Mouse (Mus musculus) heart, embryonic 15.5 days (tissue): ENCODE measurements around the gene Nrip3. TPM values are rescaled to one million over a fixed set of nuclear protein-coding genes. Genes with fewer than 3 reads are reported as not detected.
A peak's percentile ranks its signal among the peaks of the same experiment; 100 is the strongest.

ENCODE experiments used
- ATAC-seq: fragments of 200-750 bp; cut with Nextera tagmentation; replicated peaks from 2 replicates; pipeline ENCODE4 v1.8.0; 2017; ENCODE audit warnings: low read depth, moderate TSS enrichment; ENCODE audit not compliant: insufficient number of reproducible peaks, insufficient read depth, low FRiP score
- H3K27ac ChIP-seq: fragments of 300-500 bp; sonication (generic); 2 replicates; pipeline ENCODE4 v1.5.1; 2015; ENCODE audit warnings: mild to moderate bottlenecking, inconsistent platforms
- H3K27me3 ChIP-seq: fragments of 300-500 bp; sonication (generic); 2 replicates; pipeline ENCODE4 v1.6.1; 2015; ENCODE audit warnings: inconsistent platforms
- H3K36me3 ChIP-seq: fragments of 300-500 bp; sonication (generic); 2 replicates; pipeline ENCODE4 v1.6.1; 2015; ENCODE audit warnings: mild to moderate bottlenecking, inconsistent platforms
- H3K4me1 ChIP-seq: fragments of 300-500 bp; sonication (generic); replicated peaks from 2 replicates; pipeline ENCODE4 v1.6.1; 2015; ENCODE audit warnings: inconsistent platforms
- H3K4me2 ChIP-seq: fragments of 300-500 bp; sonication (generic); 2 replicates; pipeline ENCODE4 v1.6.1; 2015; ENCODE audit warnings: inconsistent platforms, mild to moderate bottlenecking, moderate library complexity
- H3K4me3 ChIP-seq: fragments of 300-500 bp; sonication (generic); 2 replicates; pipeline ENCODE4 v1.5.1; 2015; ENCODE audit warnings: mild to moderate bottlenecking, inconsistent platforms
- H3K9ac ChIP-seq: fragments of 300-500 bp; sonication (generic); 2 replicates; pipeline ENCODE4 v1.6.1; 2015; ENCODE audit warnings: mild to moderate bottlenecking, inconsistent platforms
- H3K9me3 ChIP-seq: fragments of 300-500 bp; sonication (generic); replicated peaks from 2 replicates; pipeline ENCODE4 v1.6.1; 2016; ENCODE audit warnings: inconsistent platforms
- WGBS: fragments of 180-500 bp; shearing (Covaris S2); methylation state at CpG from one replicate; pipeline ENCODE4 v1.1.7; 2015; ENCODE audit warnings: mixed read lengths; 5-methylcytosine and 5-hydroxymethylcytosine counted together
- polyA plus RNA-seq: library from polyadenylated mRNA; unstranded; fragments of >200 nt; fragmentation: Nextera tagmentation; extraction: Ambion mirVana; gene quantifications from 2 replicates; pipeline ENCODE4 v1.2.1, GENCODE M21; 2015

The Nrip3 gene
- polyA plus RNA-seq = 0.26 and 0.82 TPM in 2 replicates

- Histone ChIP-seq H3K27me3 (peaks cover 57% of the 10 kb centered on the region), H3K36me3 (no peaks in the 10 kb centered on the region), H3K9me3 (no peaks in the 10 kb centered on the region), H3K4me2 (peak within 1 kb of the TSS; percentile 97), H3K9ac (peak within 1 kb of the TSS; percentile 47), H3K27ac (no peak within 1 kb of the TSS), H3K4me3 (peak within 1 kb of the TSS; percentile 55), H3K4me1 (peaks cover 21% of the 10 kb centered on the region)
- peak; percentile 82 for ATAC-seq
- WGBS = 1% methylated on average over 52 of the region's 52 CpGs
Observed at GRCm38 (mm10) chr7:109781470-109782203, at the start of gene Nrip3. Gene Nrip3 (minus strand): TSS chr7:109782025.

DNA sequence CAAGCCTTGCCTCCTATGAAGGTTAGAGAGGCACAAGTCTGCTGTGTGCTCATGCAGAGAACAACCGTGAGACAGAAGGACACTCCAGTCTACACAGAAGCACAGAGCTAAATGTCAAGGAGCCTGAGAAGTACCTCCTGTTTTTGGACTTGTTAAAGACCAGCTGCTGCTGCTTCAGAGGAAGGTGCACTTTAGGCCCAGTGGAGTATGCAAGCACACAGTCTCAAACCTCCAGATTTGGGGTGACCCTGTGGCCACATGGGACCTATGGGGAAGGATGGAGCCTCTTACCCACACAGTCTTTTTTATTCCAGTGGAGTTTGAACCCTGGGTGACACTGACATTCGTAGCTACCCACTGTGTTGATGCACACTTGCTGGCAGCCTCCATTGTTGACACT is 49.6 kb upstream of the Nrip3 start:
- H3K27me3 ChIP-seq = no peaks in the 10 kb centered on the region
- H3K4me2 ChIP-seq = no peak overlapping the region
- H3K4me1 ChIP-seq = peaks cover 13% of the 10 kb centered on the region
- H3K9me3 ChIP-seq = no peaks in the 10 kb centered on the region
- no peak for ATAC-seq
- no peaks in the 10 kb centered on the region for H3K36me3 ChIP-seq
- H3K27ac ChIP-seq = no peak overlapping the region
- WGBS = 75% methylated on average over 2 of the region's 2 CpGs
- no peak overlapping the region for H3K9ac ChIP-seq
- H3K4me3 ChIP-seq = no peak overlapping the region

GRCm38 (mm10) chr7:109826911-109827310 is 45.1 kb upstream of the Nrip3 start:
- 54% methylated on average over 8 of the region's 8 CpGs for WGBS
- Histone ChIP-seq H3K4me3 (no peak overlapping the region), H3K9ac (no peak overlapping the region), H3K27me3 (no peaks in the 10 kb centered on the region), H3K36me3 (0 out of 2 replicates have a peak, but pooled peaks cover 3% of the 10 kb centered on the region), H3K4me1 (peaks cover 3% of the 10 kb centered on the region; the same call in 1 of the 2 replicates), H3K9me3 (no peaks in the 10 kb centered on the region), H3K4me2 (no peak overlapping the region), H3K27ac (no peak overlapping the region)
- no peak for ATAC-seq

GRCm38 (mm10) chr7:109825293-109825692 is 43.5 kb upstream of the Nrip3 start:
- H3K27ac ChIP-seq = no peak overlapping the region
- WGBS = 69% methylated on average over 14 of the region's 14 CpGs
- H3K36me3 ChIP-seq = 0 out of 2 replicates have a peak, but pooled peaks cover 3% of the 10 kb centered on the region
- H3K4me1 ChIP-seq = no peaks in the 10 kb centered on the region
- no peak overlapping the region for H3K4me3 ChIP-seq
- H3K4me2 ChIP-seq = no peak overlapping the region
- no peaks in the 10 kb centered on the region for H3K9me3 ChIP-seq
- H3K27me3 ChIP-seq = no peaks in the 10 kb centered on the region
- no peak overlapping the region for H3K9ac ChIP-seq
- no peak for ATAC-seq

DNA sequence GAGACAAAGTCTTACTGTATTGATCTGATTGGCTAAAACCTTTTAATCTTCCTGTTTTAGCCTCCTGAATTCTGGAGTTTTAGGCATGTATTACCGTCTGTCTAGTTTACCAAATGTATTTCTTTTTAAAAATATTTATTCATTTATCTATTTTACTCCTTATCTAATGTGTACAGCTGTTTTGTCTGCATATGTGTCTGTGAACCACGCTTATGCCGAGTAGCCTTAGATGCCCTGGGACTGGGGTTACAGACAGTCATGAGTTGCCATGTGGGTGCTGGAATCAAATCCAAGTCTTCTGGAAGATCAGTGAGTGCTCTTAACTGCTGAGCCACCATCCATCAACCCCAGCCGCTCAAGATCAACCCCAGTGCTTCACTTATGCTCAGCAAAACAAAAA is 36.8 kb upstream of the Nrip3 start:
- Histone ChIP-seq H3K36me3 (0 out of 2 replicates have a peak, but pooled peaks cover 3% of the 10 kb centered on the region), H3K27me3 (no peaks in the 10 kb centered on the region), H3K27ac (no peak overlapping the region), H3K4me2 (no peak overlapping the region), H3K4me3 (no peak overlapping the region), H3K9ac (no peak overlapping the region), H3K9me3 (no peaks in the 10 kb centered on the region), H3K4me1 (no peaks in the 10 kb centered on the region)
- no peak for ATAC-seq
- WGBS = 80% methylated on average over 4 of the region's 4 CpGs

DNA sequence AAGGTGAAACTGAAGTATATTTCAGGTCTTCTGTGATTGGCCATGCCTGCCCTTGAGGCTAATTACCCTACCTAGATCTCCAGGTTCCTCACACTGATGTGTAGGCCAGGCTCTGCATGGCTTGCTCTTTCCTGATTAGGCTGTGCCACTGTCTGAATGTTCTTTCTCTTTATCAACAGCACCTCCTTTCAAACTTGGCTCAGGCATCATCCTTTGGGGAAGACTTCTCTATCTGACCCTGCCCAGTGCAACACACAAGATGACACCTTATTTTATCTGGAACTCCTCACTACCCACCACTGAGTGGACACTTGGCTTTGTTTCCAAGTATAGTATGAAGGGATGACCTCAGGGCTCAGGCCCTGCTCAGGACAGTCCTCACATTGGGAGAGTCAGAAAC is 36.1 kb upstream of the Nrip3 start:
- Histone ChIP-seq H3K36me3 (0 out of 2 replicates have a peak, but pooled peaks cover 3% of the 10 kb centered on the region), H3K9me3 (no peaks in the 10 kb centered on the region), H3K9ac (no peak overlapping the region), H3K27ac (no peak overlapping the region), H3K4me3 (no peak overlapping the region), H3K4me1 (no peaks in the 10 kb centered on the region), H3K27me3 (no peaks in the 10 kb centered on the region), H3K4me2 (no peak overlapping the region)
- ATAC-seq = no peak

DNA sequence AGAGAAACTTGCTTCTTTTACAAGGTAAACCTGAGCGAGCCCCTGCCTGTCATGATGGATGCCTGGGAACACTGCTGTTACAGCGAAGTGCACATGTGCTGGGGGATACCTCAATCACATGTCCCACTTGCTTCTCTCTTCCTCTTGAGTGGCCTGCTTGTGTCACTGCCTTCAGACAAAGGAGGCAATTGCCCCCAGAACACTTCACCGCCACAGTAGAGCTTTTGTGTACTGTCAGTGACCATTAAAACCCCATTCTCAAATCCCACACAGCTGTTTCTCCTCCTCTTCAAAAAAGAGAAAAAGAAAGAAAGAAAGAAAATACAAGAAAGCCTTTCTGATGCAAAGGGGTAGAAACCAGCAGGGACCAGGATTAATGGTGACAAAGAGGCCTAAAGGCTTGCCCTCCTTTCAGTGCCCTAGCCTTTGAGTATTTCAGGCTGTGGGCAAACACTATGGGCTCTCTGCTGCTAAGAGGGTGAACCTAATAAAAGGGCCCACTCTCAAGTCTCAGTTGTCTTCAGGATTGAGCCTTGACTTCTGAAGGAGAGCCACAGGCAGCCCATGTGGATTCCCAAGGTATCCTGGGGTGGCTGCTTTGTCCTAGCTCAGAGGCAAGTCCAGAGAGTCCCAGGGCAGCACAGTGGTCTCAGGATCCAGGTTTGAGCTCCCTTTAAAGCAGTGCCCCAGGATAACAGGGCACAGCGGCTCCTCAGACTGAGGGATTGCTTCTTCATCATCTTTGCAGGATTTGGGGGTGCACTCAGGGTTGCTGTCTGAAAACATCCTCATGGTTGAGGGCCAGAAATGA is 31.7 kb upstream of the Nrip3 start:
- Histone ChIP-seq H3K4me1 (peaks cover 6% of the 10 kb centered on the region; the same call in 1 of the 2 replicates), H3K27ac (no peak overlapping the region), H3K9ac (no peak overlapping the region), H3K4me2 (no peak overlapping the region), H3K9me3 (no peaks in the 10 kb centered on the region), H3K36me3 (no peaks in the 10 kb centered on the region), H3K27me3 (no peaks in the 10 kb centered on the region), H3K4me3 (no peak overlapping the region)
- ATAC-seq = no peak
- 81% methylated on average over 4 of the region's 4 CpGs for WGBS

GRCm38 (mm10) chr7:109807616-109808485 is 26.0 kb upstream of the Nrip3 start:
- H3K4me3 ChIP-seq = no peak overlapping the region
- peaks cover 33% of the 10 kb centered on the region for H3K4me1 ChIP-seq
- H3K9me3 ChIP-seq = no peaks in the 10 kb centered on the region
- no peak overlapping the region for H3K4me2 ChIP-seq
- 69% methylated on average over 8 of the region's 8 CpGs for WGBS
- ATAC-seq = no peak; the same call in 1 of the 2 replicates
- no peak overlapping the region for H3K9ac ChIP-seq
- no peaks in the 10 kb centered on the region for H3K27me3 ChIP-seq
- H3K36me3 ChIP-seq = no peaks in the 10 kb centered on the region
- peak overlapping the region; percentile 78 for H3K27ac ChIP-seq

DNA sequence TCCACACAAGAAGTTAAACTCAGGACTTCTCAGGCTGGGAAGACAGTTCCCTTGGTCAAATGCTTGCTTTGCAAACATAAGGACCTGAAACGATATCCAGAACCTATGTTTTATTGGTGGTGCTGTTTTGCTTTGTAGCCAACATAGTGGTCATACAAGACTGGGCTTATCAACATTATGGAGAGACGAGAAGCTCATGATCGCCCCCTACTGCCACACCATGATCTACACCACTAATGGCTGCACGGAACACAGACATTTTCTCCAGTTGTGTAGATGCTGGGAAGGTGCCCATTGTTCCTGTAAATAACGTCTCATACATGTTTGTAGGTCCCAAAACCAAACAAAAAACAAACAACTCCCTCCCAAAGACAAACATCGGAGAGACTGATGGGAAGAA is 23.0 kb upstream of the Nrip3 start:
- no peaks in the 10 kb centered on the region for H3K9me3 ChIP-seq
- peaks cover 37% of the 10 kb centered on the region for H3K4me1 ChIP-seq
- 62% methylated on average over 6 of the region's 6 CpGs for WGBS
- no peak overlapping the region for H3K27ac ChIP-seq
- H3K4me3 ChIP-seq = no peak overlapping the region
- H3K36me3 ChIP-seq = no peaks in the 10 kb centered on the region
- ATAC-seq = no peak
- no peaks in the 10 kb centered on the region for H3K27me3 ChIP-seq
- H3K9ac ChIP-seq = no peak overlapping the region
- H3K4me2 ChIP-seq = no peak overlapping the region

GRCm38 (mm10) chr7:109804355-109804754 is 22.5 kb upstream of the Nrip3 start:
- Histone ChIP-seq H3K9me3 (no peaks in the 10 kb centered on the region), H3K4me2 (no peak overlapping the region), H3K9ac (no peak overlapping the region), H3K4me1 (peaks cover 37% of the 10 kb centered on the region), H3K27me3 (no peaks in the 10 kb centered on the region), H3K4me3 (no peak overlapping the region), H3K27ac (peak overlapping the region; percentile 48), H3K36me3 (no peaks in the 10 kb centered on the region)
- WGBS = 89% methylated on average over 6 of the region's 6 CpGs
- ATAC-seq = no peak

DNA sequence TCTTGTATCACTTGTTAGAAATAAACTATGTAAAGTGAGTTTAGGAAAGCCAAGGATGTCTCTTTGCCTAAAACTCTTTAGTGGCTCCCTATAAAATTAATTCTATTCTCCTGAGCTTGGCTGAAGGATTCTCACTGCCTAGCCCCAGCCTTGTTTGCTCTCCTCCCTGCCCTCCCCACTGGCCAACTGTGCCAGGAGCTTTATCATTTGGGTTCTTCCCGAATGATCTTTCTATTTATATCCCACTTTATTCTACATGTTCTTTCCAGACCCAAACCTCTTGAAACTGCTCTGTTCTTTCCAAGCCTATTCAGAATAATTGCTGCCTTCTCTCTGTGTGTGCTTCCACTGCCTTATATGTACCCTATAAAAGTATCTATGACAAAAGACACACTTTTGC is 21.7 kb upstream of the Nrip3 start:
- peaks cover 39% of the 10 kb centered on the region for H3K4me1 ChIP-seq
- no peak for ATAC-seq
- H3K36me3 ChIP-seq = no peaks in the 10 kb centered on the region
- H3K27ac ChIP-seq = peak overlapping the region; percentile 48
- no peaks in the 10 kb centered on the region for H3K27me3 ChIP-seq
- H3K9me3 ChIP-seq = no peaks in the 10 kb centered on the region
- 16% methylated on average over 1 of the region's 1 CpGs for WGBS
- H3K4me2 ChIP-seq = no peak overlapping the region
- no peak overlapping the region for H3K9ac ChIP-seq
- no peak overlapping the region for H3K4me3 ChIP-seq
